Mouse (Mus musculus) liver, adult 2 months (tissue): ENCODE data around the gene B4galt2. TPM values are rescaled to one million over a fixed set of nuclear protein-coding genes. Genes with fewer than 3 reads are reported as not detected.

Experiments used
- DNase-seq: peaks from one replicate; pipeline ENCODE4 v3.0.0-alpha.2; 2011; ENCODE audit warnings: low read depth, low spot score; ENCODE audit errors: extremely low read depth
- H3K27ac ChIP-seq: fragments of 200-500 bp; replicated peaks from 2 replicates; pipeline ENCODE4 v1.5.1; 2012; ENCODE audit warnings: low read depth, mild to moderate bottlenecking, control low read depth, inconsistent platforms, low read length; ENCODE audit not compliant: insufficient read depth
- H3K27me3 ChIP-seq: fragments of 200-500 bp; 2 replicates; pipeline ENCODE4 v1.6.1; 2012; ENCODE audit warnings: mild to moderate bottlenecking, moderate library complexity, low read length, inconsistent platforms; ENCODE audit not compliant: control insufficient read depth, insufficient read depth
- H3K36me3 ChIP-seq: fragments of 200-500 bp; 2 replicates; pipeline ENCODE4 v1.6.1; 2012; ENCODE audit warnings: low read length, inconsistent platforms; ENCODE audit not compliant: control insufficient read depth, insufficient read depth
- H3K4me1 ChIP-seq: fragments of 200-500 bp; 2 replicates; pipeline ENCODE4 v1.6.1; 2011; ENCODE audit warnings: low read length; ENCODE audit not compliant: control insufficient read depth, insufficient read depth
- H3K4me3 ChIP-seq: fragments of 200-500 bp; 2 replicates; pipeline ENCODE4 v1.5.1; 2011; ENCODE audit warnings: low read depth, mild to moderate bottlenecking, control low read depth, low read length, moderate library complexity; ENCODE audit not compliant: insufficient read depth
- H3K79me2 ChIP-seq: fragments of 200-500 bp; 2 replicates; pipeline ENCODE4 v1.6.1; 2012; ENCODE audit warnings: inconsistent platforms, mild to moderate bottlenecking, low read length, moderate library complexity; ENCODE audit not compliant: control insufficient read depth, insufficient read depth
- H3K9ac ChIP-seq: fragments of 200-500 bp; 2 replicates; pipeline ENCODE4 v1.6.1; 2012; ENCODE audit warnings: low read depth, mild to moderate bottlenecking, control low read depth, inconsistent platforms, low read length
- CTCF ChIP-seq: fragments of 200-500 bp; IDR thresholded peaks from 2 replicates; pipeline ENCODE4 v1.5.1; 2011; ENCODE audit warnings: low read depth, low read length, control low read depth
- POLR2A ChIP-seq: fragments of 200-500 bp; IDR thresholded peaks from 2 replicates; pipeline ENCODE4 v1.6.1; 2011; ENCODE audit warnings: low read length, control low read depth; ENCODE audit not compliant: insufficient read depth; ENCODE audit errors: extremely low read depth
- WGBS: fragments of 180-500 bp; shearing (Covaris S2); methylation state at CpG from one replicate; pipeline ENCODE4 v1.1.7; 2018; 5-methylcytosine and 5-hydroxymethylcytosine counted together
- polyA plus RNA-seq: library from polyadenylated mRNA; depleted of rRNA; stranded (reverse); fragments of >200 nt; gene quantifications from 2 replicates; pipeline ENCODE4 v1.2.3, GENCODE M21; 2012
- total RNA-seq: library from RNA; depleted of rRNA; stranded (reverse); fragments of >200 nt; gene quantifications from 2 replicates; pipeline ENCODE4 v1.2.3, GENCODE M21; 2014

The B4galt2 gene
- total and polyA plus RNA-seq, 2 experiments: 0.18 to 0.80 TPM

DNA sequence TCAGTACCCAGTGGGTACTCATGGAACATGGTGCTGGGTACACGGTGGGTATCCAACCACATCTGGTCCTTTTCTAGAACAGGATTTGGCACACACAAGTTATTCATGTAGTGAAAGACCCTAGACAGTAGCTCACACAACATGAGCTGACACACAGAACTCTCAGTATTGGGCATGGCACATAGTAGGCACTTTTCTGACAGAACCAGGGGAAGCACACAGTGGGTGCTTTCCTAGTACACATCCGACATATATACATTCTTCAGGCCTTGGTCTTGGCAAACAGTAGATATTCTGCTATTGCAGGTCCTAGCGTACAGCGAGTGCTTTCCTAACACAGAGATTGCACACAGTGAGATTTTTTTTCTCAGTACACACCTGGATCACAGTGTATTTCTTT, 37.0 kb downstream of the B4galt2 start:
- Histone ChIP-seq H3K4me1 (peaks cover 5% of the 10 kb centered on the region), H3K36me3 (peaks cover 3% of the 10 kb centered on the region), H3K4me3 (no peak overlapping the region), H3K79me2 (no peaks in the 10 kb centered on the region), H3K27ac (no peak overlapping the region), H3K9ac (no peak overlapping the region), H3K27me3 (no peaks in the 10 kb centered on the region)
- TF ChIP-seq POLR2A (no peak), CTCF (no peak)
- no peak for DNase-seq
- WGBS: 97% methylated on average over 4 of the region's 4 CpGs

DNA sequence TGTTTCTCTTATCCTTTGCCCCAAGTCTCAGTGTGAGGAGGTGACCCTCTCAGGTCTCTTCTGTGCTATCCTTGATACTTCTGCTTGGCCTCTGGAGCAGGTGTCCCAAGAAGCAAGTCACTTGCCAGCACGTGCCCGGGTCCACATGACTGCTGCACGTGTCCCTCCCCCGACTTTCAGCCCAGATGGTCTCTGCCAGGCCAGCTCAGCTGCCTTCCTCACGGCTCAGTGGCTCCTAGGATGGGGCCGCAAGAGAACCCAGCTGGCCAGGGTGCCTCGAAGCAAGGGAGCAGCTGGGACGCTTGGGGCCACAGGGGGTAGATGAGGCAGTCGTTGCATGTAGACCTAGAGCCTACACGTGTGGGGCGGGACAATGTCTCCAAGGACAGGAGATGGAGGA, 38.0 kb downstream of the B4galt2 start:
- H3K27ac ChIP-seq: no peak overlapping the region
- H3K9ac ChIP-seq: no peak overlapping the region
- H3K4me1 ChIP-seq: peaks cover 15% of the 10 kb centered on the region
- no peaks in the 10 kb centered on the region for H3K27me3 ChIP-seq
- no peak for TF ChIP-seq POLR2A
- TF ChIP-seq CTCF: no peak
- H3K79me2 ChIP-seq: no peaks in the 10 kb centered on the region
- DNase-seq: no peak
- no peak overlapping the region for H3K4me3 ChIP-seq
- WGBS: 93% methylated on average over 11 of the region's 11 CpGs
- peaks cover 3% of the 10 kb centered on the region for H3K36me3 ChIP-seq

DNA sequence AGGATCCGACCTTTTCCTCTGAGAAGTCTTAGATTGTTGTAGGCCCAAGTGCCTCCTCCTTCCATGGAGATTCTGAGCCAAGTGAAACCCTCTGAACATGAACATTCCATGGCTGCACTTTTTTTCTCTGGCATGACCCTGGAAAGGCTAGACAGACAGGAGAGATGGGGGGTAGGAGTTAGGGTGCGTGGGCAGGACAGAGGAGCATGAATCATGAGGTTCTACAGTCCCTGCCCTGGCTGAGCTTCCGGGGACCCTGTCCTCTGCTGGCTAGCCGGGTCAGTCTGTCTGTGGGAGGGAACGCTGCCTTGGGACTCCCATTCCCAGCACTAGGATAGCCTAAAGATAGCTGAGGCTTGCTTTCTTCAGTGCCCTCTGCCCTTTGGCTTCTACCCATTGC, 38.8 kb downstream of the B4galt2 start:
- Histone ChIP-seq H3K27me3 (no peaks in the 10 kb centered on the region), H3K4me3 (no peak overlapping the region), H3K27ac (no peak overlapping the region), H3K79me2 (no peaks in the 10 kb centered on the region), H3K9ac (no peak overlapping the region), H3K4me1 (peaks cover 19% of the 10 kb centered on the region), H3K36me3 (peaks cover 3% of the 10 kb centered on the region)
- DNase-seq: no peak
- 89% methylated on average over 5 of the region's 5 CpGs for WGBS
- no peak for TF ChIP-seq POLR2A
- no peak for TF ChIP-seq CTCF

DNA sequence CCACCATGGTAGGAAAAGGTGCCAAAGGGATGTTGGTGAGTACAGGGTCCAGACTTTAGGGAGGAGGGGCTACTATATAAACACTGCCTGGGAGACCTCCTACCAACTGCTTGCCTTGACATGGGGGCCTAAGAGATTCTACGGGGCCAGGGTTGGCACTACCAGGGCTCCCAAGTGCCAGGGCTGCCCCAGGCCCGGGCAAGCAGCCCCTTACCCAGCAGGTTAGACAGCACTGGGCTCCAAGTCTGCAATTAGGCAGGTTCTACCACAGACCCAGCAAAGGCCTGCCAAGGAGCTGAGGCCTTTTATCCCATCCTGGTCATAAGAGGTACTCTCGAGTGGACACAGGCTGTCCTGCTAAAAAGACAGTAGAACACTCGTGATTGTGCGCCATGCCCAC, 40.2 kb downstream of the B4galt2 start:
- H3K4me3 ChIP-seq: no peak overlapping the region

DNA sequence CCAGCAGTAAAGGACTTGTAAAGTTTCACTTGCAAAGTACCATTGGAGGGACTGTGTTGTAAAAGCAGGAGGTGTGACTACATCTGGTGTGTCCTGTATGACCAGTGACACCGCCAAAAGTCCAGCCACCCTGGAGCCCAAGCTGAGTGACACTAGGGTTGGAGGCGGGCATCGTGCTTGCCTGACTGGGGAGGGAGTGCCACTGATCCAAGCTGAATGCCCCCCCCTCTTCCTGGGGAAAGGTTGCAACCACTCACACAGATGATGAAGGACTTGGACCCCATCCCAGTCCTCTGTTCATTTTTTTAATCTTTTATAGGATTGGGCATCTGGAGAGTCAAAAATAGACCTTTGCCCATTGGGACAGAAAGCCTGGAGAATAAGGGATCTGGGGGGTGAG, 41.7 kb downstream of the B4galt2 start:
- DNase-seq: peak; percentile 68
- H3K4me3 ChIP-seq: no peak overlapping the region
- TF ChIP-seq POLR2A: no peak
- TF ChIP-seq CTCF: no peak
- no peak overlapping the region for H3K9ac ChIP-seq
- peaks cover 25% of the 10 kb centered on the region for H3K4me1 ChIP-seq
- H3K79me2 ChIP-seq: peaks cover 9% of the 10 kb centered on the region; the same call in 1 of the 2 replicates
- WGBS: 17% methylated on average over 3 of the region's 3 CpGs
- H3K27ac ChIP-seq: peak overlapping the region; percentile 64
- no peaks in the 10 kb centered on the region for H3K27me3 ChIP-seq
- peaks cover 3% of the 10 kb centered on the region for H3K36me3 ChIP-seq

More for the DNA sequence above, 40.2 kb downstream of the B4galt2 start:
- no peaks in the 10 kb centered on the region for H3K79me2 ChIP-seq
- peaks cover 21% of the 10 kb centered on the region for H3K4me1 ChIP-seq
- no peak overlapping the region for H3K9ac ChIP-seq
- 94% methylated on average over 5 of the region's 5 CpGs for WGBS
- TF ChIP-seq CTCF: no peak
- TF ChIP-seq POLR2A: no peak
- H3K36me3 ChIP-seq: peaks cover 3% of the 10 kb centered on the region
- no peak for DNase-seq
- H3K27me3 ChIP-seq: no peaks in the 10 kb centered on the region
- H3K27ac ChIP-seq: no peak overlapping the region

DNA sequence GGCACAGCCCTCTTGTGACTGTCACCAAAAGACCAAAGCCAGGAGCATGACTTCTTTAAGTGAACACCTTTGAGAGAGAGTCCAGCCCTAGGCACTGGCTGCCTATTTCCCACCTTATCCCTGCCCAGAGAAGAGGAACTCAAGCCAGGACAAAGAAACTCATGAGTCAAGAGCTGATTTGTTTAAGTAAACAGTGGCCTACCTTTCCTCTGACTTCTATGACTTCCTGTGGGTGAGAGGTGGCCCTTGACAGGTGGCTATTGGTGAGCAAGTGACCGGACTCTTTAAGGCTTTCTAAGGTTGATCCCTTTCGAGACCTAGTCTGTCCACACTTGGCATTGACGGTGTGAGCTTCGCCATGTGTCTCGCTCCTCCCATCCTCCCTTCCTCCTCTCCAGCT, 42.5 kb downstream of the B4galt2 start:
- Histone ChIP-seq H3K79me2 (peaks cover 9% of the 10 kb centered on the region; the same call in 1 of the 2 replicates), H3K27ac (peak overlapping the region; percentile 64), H3K4me1 (peaks cover 25% of the 10 kb centered on the region), H3K36me3 (no peaks in the 10 kb centered on the region; the same call in 1 of the 2 replicates), H3K27me3 (no peaks in the 10 kb centered on the region), H3K9ac (no peak overlapping the region), H3K4me3 (no peak overlapping the region)
- no peak for TF ChIP-seq POLR2A
- no peak for TF ChIP-seq CTCF
- DNase-seq: peak; percentile 81
- 75% methylated on average over 5 of the region's 5 CpGs for WGBS
